Mouse (Mus musculus): ENCODE results near the gene D630003M21Rik. TPM values are rescaled to one million over a fixed set of nuclear protein-coding genes. Genes with fewer than 3 reads are reported as not detected.
A peak's percentile ranks its signal among the peaks of the same experiment; 100 is the strongest.

The D630003M21Rik gene
- polyA plus RNA-seq, 1 experiment from 2014 or later = 2.9 TPM

DNA sequence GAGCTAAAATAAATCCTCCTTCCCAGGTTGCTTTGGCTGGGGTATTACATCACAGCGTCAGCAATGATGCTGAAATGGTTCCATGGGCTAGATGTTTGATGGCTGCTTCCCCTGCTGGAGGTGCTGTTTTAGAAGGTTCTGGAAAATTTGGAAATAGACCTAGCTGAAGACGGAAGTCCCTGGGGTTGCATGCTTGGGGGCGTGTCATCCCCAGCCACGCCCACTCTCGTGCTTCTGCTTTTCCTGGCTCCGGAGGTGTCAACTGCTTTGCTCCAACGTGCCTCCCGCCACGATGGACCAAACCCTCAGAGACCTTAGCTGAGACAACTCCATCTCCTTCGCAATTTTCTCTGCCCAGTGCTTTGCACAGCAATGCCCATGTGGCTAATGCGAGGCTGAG, 39.6 kb downstream of the D630003M21Rik start:
- Histone ChIP-seq H3K9me3 (ENCODE audit: control insufficient read depth, low read length) (no peaks in the 10 kb centered on the region), H3K27ac (ENCODE audit: low read length) (no peak overlapping the region), H3K4me1 (ENCODE audit: control insufficient read depth, insufficient read depth, low read length) (peaks cover 7% of the 10 kb centered on the region), H3K27me3 (replicated peaks; ENCODE audit: control insufficient read depth, insufficient read depth, low read length) (no peaks in the 10 kb centered on the region), H3K36me3 (ENCODE audit: control insufficient read depth, insufficient read depth, low read length) (no peaks in the 10 kb centered on the region), H3K4me3 (ENCODE audit: low read length) (no peak overlapping the region), H3K9ac (ENCODE audit: low read depth, low read length) (no peak overlapping the region), H3K4me2 (ENCODE audit: low read depth, low read length) (no peak overlapping the region)
- no peak for ATAC-seq
- 73% methylated on average over 11 of the region's 11 CpGs for WGBS

DNA sequence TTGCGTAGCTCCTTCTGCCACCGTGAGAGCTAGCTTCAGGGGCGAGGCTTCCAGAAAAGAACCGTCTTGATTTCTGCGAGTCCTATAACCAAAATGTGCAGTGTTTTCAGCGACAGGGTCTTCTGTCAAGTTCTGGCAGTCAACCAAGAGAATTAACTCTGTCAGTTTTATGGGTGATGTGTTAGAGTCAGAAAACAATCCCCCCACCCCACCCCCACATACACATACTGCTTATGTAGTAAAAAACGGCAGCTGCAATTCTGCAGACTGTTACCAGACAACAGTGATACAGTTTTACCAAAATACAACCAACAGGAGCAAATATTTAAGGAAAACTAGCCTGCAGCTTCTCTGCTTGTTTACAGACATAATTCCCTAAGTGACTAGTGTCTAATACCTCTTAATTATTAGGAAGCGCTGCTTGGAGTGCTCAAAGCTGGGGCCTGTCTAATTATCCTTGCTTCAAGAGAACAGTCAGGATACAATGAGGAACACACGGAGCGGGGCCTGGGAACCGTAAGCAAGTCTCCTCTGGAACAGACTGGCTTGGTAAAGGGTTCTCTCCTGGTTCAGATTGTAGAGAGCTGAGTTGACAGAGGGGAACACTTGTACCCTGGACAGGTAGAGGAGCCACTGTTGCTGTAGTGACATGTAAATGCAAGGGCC, 42.7 kb downstream of the D630003M21Rik start:
- 59% methylated on average over 11 of the region's 11 CpGs for WGBS
- Histone ChIP-seq H3K4me2 (ENCODE audit: low read depth, low read length) (no peak overlapping the region), H3K4me1 (ENCODE audit: control insufficient read depth, insufficient read depth, low read length) (peaks cover 6% of the 10 kb centered on the region), H3K9me3 (ENCODE audit: control insufficient read depth, low read length) (no peaks in the 10 kb centered on the region), H3K27ac (ENCODE audit: low read length) (peak overlapping the region; percentile 11; the same call in 1 of the 2 replicates), H3K36me3 (ENCODE audit: control insufficient read depth, insufficient read depth, low read length) (no peaks in the 10 kb centered on the region), H3K9ac (ENCODE audit: low read depth, low read length) (no peak overlapping the region), H3K4me3 (ENCODE audit: low read length) (no peak overlapping the region), H3K27me3 (replicated peaks; ENCODE audit: control insufficient read depth, insufficient read depth, low read length) (no peaks in the 10 kb centered on the region)
- no peak for ATAC-seq

DNA sequence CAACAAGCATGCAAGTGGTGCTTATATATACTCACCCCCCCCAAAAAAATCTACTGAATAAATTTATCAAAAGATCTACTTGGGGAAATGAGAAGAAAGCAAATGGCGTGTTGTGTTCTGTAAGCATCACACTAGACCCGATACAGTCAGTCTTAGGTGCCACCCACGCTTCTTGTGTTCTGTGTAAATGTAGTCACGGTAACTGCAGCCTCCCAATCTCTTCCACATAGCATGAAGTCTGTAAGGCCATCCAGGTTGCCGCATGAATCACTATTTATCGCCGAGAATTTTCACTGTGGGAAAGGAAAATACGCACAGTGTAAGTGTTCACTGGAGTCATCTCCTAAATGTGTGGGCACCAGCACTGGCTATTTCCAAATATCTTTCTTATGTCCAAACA, 45.8 kb downstream of the D630003M21Rik start:
- WGBS = 89% methylated on average over 8 of the region's 8 CpGs
- no peak for ATAC-seq
- no peaks in the 10 kb centered on the region for H3K27me3 ChIP-seq (replicated peaks; ENCODE audit: control insufficient read depth, insufficient read depth, low read length)

DNA sequence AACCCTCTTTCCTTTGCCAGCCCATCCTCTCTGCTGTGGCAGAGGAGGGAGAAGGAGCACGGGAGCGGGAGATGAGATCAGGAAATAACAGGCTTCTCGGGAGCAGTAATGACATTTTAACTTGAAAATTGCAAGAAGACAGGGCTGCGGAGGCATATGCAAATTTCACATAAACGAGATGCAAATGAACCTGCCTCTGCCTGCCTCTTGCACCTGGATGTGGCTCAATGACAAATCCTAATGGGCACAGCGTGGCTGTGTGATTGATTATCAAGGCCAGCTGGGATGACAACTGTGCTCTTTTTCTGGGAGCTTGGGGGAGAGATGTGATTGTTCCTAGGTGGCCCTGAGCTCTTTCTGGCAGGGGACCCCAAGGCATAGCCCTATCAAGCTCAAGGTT, 47.1 kb downstream of the D630003M21Rik start:
- WGBS = 49% methylated on average over 6 of the region's 6 CpGs
- no peaks in the 10 kb centered on the region for H3K36me3 ChIP-seq (ENCODE audit: control insufficient read depth, insufficient read depth, low read length)
- no peak overlapping the region for H3K27ac ChIP-seq (ENCODE audit: low read length)
- no peaks in the 10 kb centered on the region for H3K9me3 ChIP-seq (ENCODE audit: control insufficient read depth, low read length)
- H3K4me2 ChIP-seq (ENCODE audit: low read depth, low read length) = no peak overlapping the region
- H3K27me3 ChIP-seq (replicated peaks; ENCODE audit: control insufficient read depth, insufficient read depth, low read length) = no peaks in the 10 kb centered on the region
- no peak overlapping the region for H3K9ac ChIP-seq (ENCODE audit: low read depth, low read length)
- no peak overlapping the region for H3K4me3 ChIP-seq (ENCODE audit: low read length)
- no peak for ATAC-seq
- H3K4me1 ChIP-seq (ENCODE audit: control insufficient read depth, insufficient read depth, low read length) = peaks cover 20% of the 10 kb centered on the region

More for the DNA sequence above, 45.8 kb downstream of the D630003M21Rik start:
- Histone ChIP-seq H3K4me1 (ENCODE audit: control insufficient read depth, insufficient read depth, low read length) (peaks cover 17% of the 10 kb centered on the region), H3K4me3 (ENCODE audit: low read length) (no peak overlapping the region), H3K4me2 (ENCODE audit: low read depth, low read length) (no peak overlapping the region), H3K36me3 (ENCODE audit: control insufficient read depth, insufficient read depth, low read length) (no peaks in the 10 kb centered on the region), H3K9me3 (ENCODE audit: control insufficient read depth, low read length) (no peaks in the 10 kb centered on the region), H3K27ac (ENCODE audit: low read length) (no peak overlapping the region), H3K9ac (ENCODE audit: low read depth, low read length) (no peak overlapping the region)

DNA sequence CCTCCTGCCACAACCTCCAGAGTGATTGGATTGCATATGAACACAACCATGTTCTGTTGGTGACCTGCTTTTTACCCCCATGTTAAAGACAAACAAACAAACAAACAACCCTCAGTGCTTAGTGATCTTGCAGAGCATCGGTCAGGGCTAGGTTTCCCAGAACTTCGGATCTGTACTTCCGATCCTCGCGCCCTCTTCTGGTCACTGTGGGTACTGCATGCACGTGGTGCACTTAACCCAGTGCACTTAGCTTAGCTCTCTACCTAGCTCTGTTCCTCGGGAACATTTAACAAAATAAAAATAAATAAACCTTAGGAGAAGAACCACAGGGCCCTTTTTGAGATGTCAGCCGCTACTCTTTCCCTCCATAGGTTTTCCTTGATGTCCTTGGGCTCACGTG, 48.2 kb downstream of the D630003M21Rik start:
- Histone ChIP-seq H3K9ac (ENCODE audit: low read depth, low read length) (no peak overlapping the region), H3K27me3 (replicated peaks; ENCODE audit: control insufficient read depth, insufficient read depth, low read length) (no peaks in the 10 kb centered on the region), H3K4me2 (ENCODE audit: low read depth, low read length) (no peak overlapping the region), H3K9me3 (ENCODE audit: control insufficient read depth, low read length) (no peaks in the 10 kb centered on the region), H3K4me3 (ENCODE audit: low read length) (no peak overlapping the region), H3K4me1 (ENCODE audit: control insufficient read depth, insufficient read depth, low read length) (peaks cover 23% of the 10 kb centered on the region), H3K27ac (ENCODE audit: low read length) (no peak overlapping the region), H3K36me3 (ENCODE audit: control insufficient read depth, insufficient read depth, low read length) (no peaks in the 10 kb centered on the region)
- no peak for ATAC-seq
- WGBS = 45% methylated on average over 9 of the region's 9 CpGs

DNA sequence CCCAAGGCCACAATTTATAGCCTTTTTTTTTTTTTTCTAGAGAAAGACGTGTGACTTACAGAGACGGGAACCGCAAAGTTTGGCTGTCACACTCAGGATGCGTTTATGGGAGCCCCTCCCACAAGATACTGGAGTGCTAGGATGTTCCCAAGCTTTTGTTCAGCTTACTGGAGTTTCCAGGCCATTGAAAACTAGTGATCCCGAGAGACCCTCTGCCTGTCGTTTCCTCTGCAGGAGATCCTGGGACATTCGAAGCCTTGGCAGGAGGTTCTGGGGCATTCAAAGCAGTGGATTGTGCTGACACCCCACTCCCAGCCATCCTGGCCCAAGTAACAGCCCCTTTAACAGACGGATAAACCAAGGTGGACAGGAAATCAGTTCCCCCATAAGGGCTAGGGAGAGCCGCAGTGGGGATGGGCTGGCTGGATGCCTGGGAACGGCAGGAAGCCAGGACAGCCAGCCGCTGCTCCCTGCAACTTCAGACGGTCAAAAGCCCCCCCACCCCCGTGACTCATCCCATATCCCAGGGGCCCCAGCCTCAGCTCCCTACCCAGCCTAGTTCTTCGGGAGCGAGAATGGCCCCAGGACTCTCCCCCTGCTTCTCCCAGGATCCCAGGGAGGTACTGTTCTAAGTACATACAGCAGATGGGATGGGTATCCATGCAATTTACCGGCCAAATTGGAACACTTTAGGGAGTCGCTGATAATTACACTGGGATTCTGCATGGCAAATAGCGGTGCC, 49.5 kb downstream of the D630003M21Rik start:
- H3K36me3 ChIP-seq (ENCODE audit: control insufficient read depth, insufficient read depth, low read length) = no peaks in the 10 kb centered on the region
- ATAC-seq = peak; percentile 29
- peak overlapping the region; percentile 59 for H3K4me2 ChIP-seq (ENCODE audit: low read depth, low read length)
- peak overlapping the region; percentile 37 for H3K4me3 ChIP-seq (ENCODE audit: low read length)
- no peaks in the 10 kb centered on the region for H3K9me3 ChIP-seq (ENCODE audit: control insufficient read depth, low read length)
- peak overlapping the region; percentile 53 for H3K9ac ChIP-seq (ENCODE audit: low read depth, low read length)
- peak overlapping the region; percentile 92 for H3K27ac ChIP-seq (ENCODE audit: low read length)
- peaks cover 35% of the 10 kb centered on the region for H3K4me1 ChIP-seq (ENCODE audit: control insufficient read depth, insufficient read depth, low read length)
- no peaks in the 10 kb centered on the region for H3K27me3 ChIP-seq (replicated peaks; ENCODE audit: control insufficient read depth, insufficient read depth, low read length)
- WGBS = 20% methylated on average over 18 of the region's 18 CpGs

DNA sequence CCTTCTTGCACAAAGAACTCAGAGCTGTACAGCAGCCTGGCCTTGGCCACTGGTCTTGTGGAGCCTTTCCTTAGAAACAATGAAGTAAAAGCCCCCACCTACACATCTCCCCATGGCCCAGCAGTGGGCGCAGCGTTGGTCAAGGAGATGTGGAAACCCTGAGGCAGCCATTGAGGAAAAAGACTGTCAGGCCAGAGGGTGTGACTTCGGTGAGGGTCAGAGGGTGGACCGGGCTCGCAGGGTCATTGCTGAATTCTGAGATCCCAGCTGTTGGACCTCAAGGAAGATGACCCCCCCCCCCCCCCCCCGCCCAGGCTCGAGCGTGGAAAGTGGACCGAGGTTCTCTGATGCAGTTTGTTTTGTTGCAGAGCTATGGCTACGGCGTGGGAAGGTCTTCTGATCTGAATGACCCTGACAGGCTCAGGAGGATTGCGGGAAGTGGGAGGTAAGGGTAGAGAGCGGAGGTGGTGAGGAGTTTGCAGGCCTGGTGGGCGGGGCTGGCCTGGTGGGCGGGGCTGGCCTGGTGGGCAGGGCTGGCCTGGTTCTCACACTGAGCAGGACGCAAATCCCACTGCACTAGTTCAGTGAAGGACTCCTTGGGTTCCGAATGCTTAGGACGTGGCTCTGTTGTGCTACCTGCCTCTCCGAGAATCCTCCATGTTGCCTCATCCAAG, 50.2 kb downstream of the D630003M21Rik start:
- no peaks in the 10 kb centered on the region for H3K9me3 ChIP-seq (ENCODE audit: control insufficient read depth, low read length)
- peak; percentile 85 for ATAC-seq
- peak overlapping the region; percentile 92 for H3K27ac ChIP-seq (ENCODE audit: low read length)
- H3K9ac ChIP-seq (ENCODE audit: low read depth, low read length) = peak overlapping the region; percentile 53
- H3K4me2 ChIP-seq (ENCODE audit: low read depth, low read length) = peak overlapping the region; percentile 59
- H3K4me1 ChIP-seq (ENCODE audit: control insufficient read depth, insufficient read depth, low read length) = peaks cover 35% of the 10 kb centered on the region
- 12% methylated on average over 18 of the region's 19 CpGs for WGBS
- no peaks in the 10 kb centered on the region for H3K27me3 ChIP-seq (replicated peaks; ENCODE audit: control insufficient read depth, insufficient read depth, low read length)
- peak overlapping the region; percentile 37 for H3K4me3 ChIP-seq (ENCODE audit: low read length)
- H3K36me3 ChIP-seq (ENCODE audit: control insufficient read depth, insufficient read depth, low read length) = no peaks in the 10 kb centered on the region

DNA sequence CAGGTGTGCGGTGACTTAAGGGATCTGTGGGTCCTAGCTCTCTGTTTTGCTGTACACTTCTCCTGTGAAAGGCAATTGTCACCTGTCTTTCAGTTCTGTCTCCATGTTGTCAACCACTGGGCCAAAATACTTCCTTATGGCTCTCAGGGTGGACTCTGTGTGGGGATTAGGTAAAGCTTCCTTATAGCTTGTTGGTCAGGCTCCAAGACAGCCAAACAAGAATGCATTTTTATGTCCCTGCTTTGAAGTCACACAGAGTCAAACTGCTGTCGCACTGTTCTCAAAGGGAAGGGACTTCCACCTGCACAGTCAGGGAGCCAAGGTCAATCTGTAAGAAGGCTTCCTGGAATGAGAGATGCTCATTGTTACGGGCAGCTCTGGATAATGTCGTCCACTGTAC, 50.9 kb downstream of the D630003M21Rik start:
- Histone ChIP-seq H3K36me3 (ENCODE audit: control insufficient read depth, insufficient read depth, low read length) (no peaks in the 10 kb centered on the region), H3K4me1 (ENCODE audit: control insufficient read depth, insufficient read depth, low read length) (peaks cover 35% of the 10 kb centered on the region), H3K27ac (ENCODE audit: low read length) (peak overlapping the region; percentile 92), H3K4me2 (ENCODE audit: low read depth, low read length) (no peak overlapping the region), H3K27me3 (replicated peaks; ENCODE audit: control insufficient read depth, insufficient read depth, low read length) (no peaks in the 10 kb centered on the region), H3K9me3 (ENCODE audit: control insufficient read depth, low read length) (no peaks in the 10 kb centered on the region), H3K4me3 (ENCODE audit: low read length) (no peak overlapping the region), H3K9ac (ENCODE audit: low read depth, low read length) (0 out of 2 replicates have a peak overlapping the region, but pooled peaks have one; percentile 2)
- peak; percentile 66 for ATAC-seq
- WGBS = 60% methylated on average over 4 of the region's 4 CpGs

DNA sequence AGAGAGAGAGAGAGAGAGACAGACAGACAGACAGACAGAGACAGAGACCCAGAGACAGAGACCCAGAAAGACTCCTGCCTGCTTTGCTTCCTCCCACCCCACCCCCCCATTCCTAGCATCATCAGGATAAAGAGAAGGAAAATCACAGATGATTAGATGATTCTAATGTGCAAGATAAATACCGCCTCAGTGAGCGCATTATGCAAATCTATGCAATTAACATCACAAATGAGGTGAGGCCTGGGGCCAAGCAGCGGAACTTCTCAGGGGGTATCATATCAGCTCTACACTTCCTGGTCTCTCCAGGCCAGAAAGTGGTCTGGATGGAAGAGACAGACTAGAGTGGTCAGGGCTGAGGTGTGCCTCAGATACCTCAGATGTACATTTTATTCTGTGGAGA, 51.4 kb downstream of the D630003M21Rik start:
- Histone ChIP-seq H3K4me2 (ENCODE audit: low read depth, low read length) (no peak overlapping the region), H3K36me3 (ENCODE audit: control insufficient read depth, insufficient read depth, low read length) (no peaks in the 10 kb centered on the region), H3K9me3 (ENCODE audit: control insufficient read depth, low read length) (no peaks in the 10 kb centered on the region), H3K4me3 (ENCODE audit: low read length) (no peak overlapping the region), H3K27me3 (replicated peaks; ENCODE audit: control insufficient read depth, insufficient read depth, low read length) (no peaks in the 10 kb centered on the region), H3K9ac (ENCODE audit: low read depth, low read length) (0 out of 2 replicates have a peak overlapping the region, but pooled peaks have one; percentile 2), H3K27ac (ENCODE audit: low read length) (peak overlapping the region; percentile 92), H3K4me1 (ENCODE audit: control insufficient read depth, insufficient read depth, low read length) (peaks cover 35% of the 10 kb centered on the region)
- ATAC-seq = no peak
- 84% methylated on average over 3 of the region's 3 CpGs for WGBS
